Mouse (Mus musculus) liver, embryonic 14.5 days (tissue): ENCODE data around the gene Oscp1.

Source experiments
- CTCF ChIP-seq: IDR thresholded peaks from 2 replicates; pipeline ENCODE4 v1.5.1; 2016; ENCODE audit warnings: antibody characterized with exemption, low read depth, control low read depth
- EP300 ChIP-seq: IDR thresholded peaks from 2 replicates; pipeline ENCODE4 v1.6.1; 2016; ENCODE audit warnings: antibody characterized with exemption, low read depth

DNA sequence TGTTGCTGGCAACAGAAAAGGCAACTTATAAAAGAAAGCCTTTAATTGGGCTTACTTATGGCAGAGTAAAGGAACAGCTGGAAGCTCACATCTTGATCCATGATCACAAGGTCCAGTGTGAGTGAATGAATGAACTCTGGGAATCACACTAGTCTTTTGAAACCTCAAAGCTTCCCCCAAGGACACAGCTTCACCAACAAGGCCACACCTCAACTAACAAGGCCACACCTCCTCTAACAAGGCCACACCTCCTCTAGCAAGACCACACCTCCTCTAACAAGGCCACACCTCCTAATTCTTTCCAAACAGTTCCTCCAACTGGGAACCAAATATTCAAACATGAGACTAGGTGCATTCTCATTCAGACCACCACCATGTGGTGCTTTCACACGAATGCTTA lies 23.2 kb downstream of the Oscp1 start:
- TF ChIP-seq CTCF, result no peak
- no peak for TF ChIP-seq EP300
